Mouse (Mus musculus) liver, embryonic 12.5 days (tissue): ENCODE data around the gene Dcbld1. TPM values are rescaled to one million over a fixed set of nuclear protein-coding genes. Genes with fewer than 3 reads are reported as not detected.
"Not testable (repeated sequence)": the region's sequence is repeated elsewhere in the genome, so short reads cannot be mapped to it uniquely, and the experiment has no call there.

Experiments
- ATAC-seq: fragments of 200-750 bp; cut with Nextera tagmentation; 2 replicates; pipeline ENCODE4 v1.8.0; 2017; ENCODE audit warnings: moderate number of reproducible peaks, mild to moderate bottlenecking, moderate library complexity
- H3K27ac ChIP-seq: fragments of 300-500 bp; sonication (generic); 2 replicates; pipeline ENCODE4 v1.5.1; 2016; ENCODE audit warnings: mild to moderate bottlenecking
- H3K27me3 ChIP-seq: fragments of 300-500 bp; sonication (generic); replicated peaks from 2 replicates; pipeline ENCODE4 v1.6.1; 2016; ENCODE audit warnings: mild to moderate bottlenecking, moderate library complexity
- H3K36me3 ChIP-seq: fragments of 300-500 bp; sonication (generic); 2 replicates; pipeline ENCODE4 v1.6.1; 2016; ENCODE audit warnings: mild to moderate bottlenecking, moderate library complexity
- H3K4me1 ChIP-seq: fragments of 300-500 bp; sonication (generic); 2 replicates; pipeline ENCODE4 v1.6.1; 2016
- H3K4me2 ChIP-seq: fragments of 300-500 bp; sonication (generic); 2 replicates; pipeline ENCODE4 v1.6.1; 2016; ENCODE audit warnings: mild to moderate bottlenecking, moderate library complexity
- H3K4me3 ChIP-seq: fragments of 300-500 bp; sonication (generic); 2 replicates; pipeline ENCODE4 v1.5.1; 2016; ENCODE audit warnings: mild to moderate bottlenecking, moderate library complexity
- H3K9ac ChIP-seq: fragments of 300-500 bp; sonication (generic); 2 replicates; pipeline ENCODE4 v1.6.1; 2016; ENCODE audit warnings: mild to moderate bottlenecking, moderate library complexity
- H3K9me3 ChIP-seq: fragments of 300-500 bp; sonication (generic); replicated peaks from 2 replicates; pipeline ENCODE4 v1.6.1; 2016; ENCODE audit warnings: mild to moderate bottlenecking, moderate library complexity
- WGBS: fragments of 180-500 bp; shearing (Covaris S2); methylation state at CpG from one replicate; pipeline ENCODE4 v1.1.7; 2016; ENCODE audit not compliant: insufficient replicate concordance; 5-methylcytosine and 5-hydroxymethylcytosine counted together
- polyA plus RNA-seq: library from polyadenylated mRNA; unstranded; fragments of >200 nt; fragmentation: Nextera tagmentation; extraction: Ambion mirVana; gene quantifications from 2 replicates; pipeline ENCODE4 v1.2.1, GENCODE M21; 2016

The Dcbld1 gene
- polyA plus RNA-seq, 1 experiment from 2014 or later = 8.7 TPM

DNA sequence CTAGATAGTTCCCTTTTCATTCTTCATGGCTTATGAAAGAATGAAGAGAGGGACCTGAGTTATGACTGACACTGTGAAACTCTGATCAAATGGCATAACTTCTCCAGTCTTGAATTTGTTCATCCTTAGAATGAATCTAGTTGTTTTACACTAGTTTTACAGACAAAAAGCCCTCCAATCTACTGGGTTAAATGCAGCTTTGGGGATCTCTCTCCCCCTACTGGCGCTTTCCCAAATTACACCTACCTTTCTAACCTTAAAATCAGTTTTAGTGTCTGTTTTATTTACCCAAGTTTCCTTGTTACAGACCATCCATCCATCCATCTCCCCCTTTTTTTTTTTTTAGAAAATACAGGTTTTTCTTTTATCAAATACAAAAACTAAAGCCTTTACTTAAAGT, 97.6 kb downstream of the Dcbld1 start:
- no peaks in the 10 kb centered on the region for H3K27me3 ChIP-seq
- no peaks in the 10 kb centered on the region for H3K9me3 ChIP-seq
- ATAC-seq = no peak
- H3K27ac ChIP-seq = no peak overlapping the region
- 0% methylated on average over 1 of the region's 1 CpGs for WGBS
- no peak overlapping the region for H3K9ac ChIP-seq
- H3K4me1 ChIP-seq = no peaks in the 10 kb centered on the region
- no peak overlapping the region for H3K4me2 ChIP-seq
- no peak overlapping the region for H3K4me3 ChIP-seq
- H3K36me3 ChIP-seq = peaks cover 5% of the 10 kb centered on the region; the same call in 1 of the 2 replicates

DNA sequence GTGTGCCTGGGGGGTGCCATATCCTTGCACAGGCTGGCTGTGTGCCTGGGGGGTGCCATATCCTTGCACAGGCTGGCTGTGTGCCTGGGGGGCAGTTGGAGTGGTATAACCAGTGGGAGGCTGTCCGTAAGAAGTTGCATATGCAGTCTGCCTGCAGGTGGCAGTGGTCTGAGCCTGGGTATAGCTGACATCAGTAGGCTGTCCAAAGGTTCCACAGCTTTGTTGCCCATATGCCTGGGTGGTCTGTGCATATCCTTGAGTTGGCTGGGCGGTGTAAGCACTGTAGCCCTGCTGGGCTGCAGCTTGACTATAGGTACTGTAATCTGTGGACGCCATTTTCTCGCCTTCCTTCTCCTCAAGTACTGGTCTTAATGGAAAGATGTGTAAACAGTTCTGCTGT, 109.9 kb downstream of the Dcbld1 start:
- not testable (repeated sequence) for H3K4me3 ChIP-seq
- 88% methylated on average over 4 of the region's 4 CpGs for WGBS

DNA sequence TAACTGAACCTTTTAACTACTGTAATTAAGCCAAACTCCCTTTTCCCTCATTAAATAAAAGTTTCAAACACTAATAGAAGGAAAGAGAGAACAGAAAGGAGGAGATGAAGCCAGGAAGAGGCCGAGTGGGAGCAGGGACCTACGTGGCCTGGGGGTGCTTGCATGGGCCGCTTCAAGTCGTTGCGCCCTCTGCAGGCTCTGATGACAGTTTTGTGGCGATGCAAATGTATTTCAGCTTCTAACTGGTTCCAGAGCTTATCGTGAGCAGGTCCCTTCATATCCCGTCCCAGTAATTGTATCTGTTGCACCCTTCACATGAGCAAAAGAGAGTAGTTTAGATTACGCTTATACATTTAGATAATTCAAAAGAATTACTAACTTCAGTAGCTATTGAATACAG, 119.8 kb downstream of the Dcbld1 start:
- ATAC-seq = no peak
- H3K9me3 ChIP-seq = no peaks in the 10 kb centered on the region
- no peaks in the 10 kb centered on the region for H3K4me1 ChIP-seq
- H3K9ac ChIP-seq = no peak overlapping the region
- no peak overlapping the region for H3K4me3 ChIP-seq
- 81% methylated on average over 9 of the region's 9 CpGs for WGBS
- peaks cover 58% of the 10 kb centered on the region for H3K36me3 ChIP-seq
- H3K4me2 ChIP-seq = no peak overlapping the region
- no peaks in the 10 kb centered on the region for H3K27me3 ChIP-seq
- no peak overlapping the region for H3K27ac ChIP-seq

More for the DNA sequence above, 109.9 kb downstream of the Dcbld1 start:
- not testable (repeated sequence) for H3K27ac ChIP-seq, H3K9me3 ChIP-seq, H3K27me3 ChIP-seq, H3K4me1 ChIP-seq, H3K9ac ChIP-seq, H3K4me2 ChIP-seq, ATAC-seq
- H3K36me3 ChIP-seq = peaks cover 69% of the 10 kb centered on the region

DNA sequence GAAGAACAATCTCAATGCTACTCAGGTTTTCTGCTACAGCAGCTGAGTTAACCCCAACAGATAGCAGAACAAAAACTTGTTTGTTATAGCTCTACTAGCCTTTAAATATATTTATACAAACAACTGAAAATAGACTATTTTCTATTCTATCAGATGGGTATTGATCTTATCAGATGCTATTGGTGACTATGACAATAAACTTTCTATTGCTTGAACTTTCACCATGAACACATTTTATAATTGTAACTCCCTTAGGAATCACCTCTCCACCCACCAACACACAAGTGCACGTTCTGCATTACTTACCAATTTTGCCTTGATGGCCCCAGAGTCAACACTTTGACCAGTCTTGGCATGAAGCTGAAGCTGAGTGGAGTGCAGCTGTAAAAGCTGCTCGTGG, 125.0 kb downstream of the Dcbld1 start, which contains the start of gene Gm26741:
Gene Gm26741 (plus strand): TSS at position 301 of the 400 bp plus-strand sequence.
- Histone ChIP-seq H3K9ac (no peak within 1 kb of the TSS), H3K4me3 (no peak within 1 kb of the TSS), H3K4me2 (no peak within 1 kb of the TSS), H3K9me3 (no peaks in the 10 kb centered on the region), H3K36me3 (peaks cover 26% of the 10 kb centered on the region), H3K27ac (no peak within 1 kb of the TSS), H3K4me1 (no peaks in the 10 kb centered on the region), H3K27me3 (no peaks in the 10 kb centered on the region)
- ATAC-seq = no peak
- 75% methylated on average over 2 of the region's 2 CpGs for WGBS

DNA sequence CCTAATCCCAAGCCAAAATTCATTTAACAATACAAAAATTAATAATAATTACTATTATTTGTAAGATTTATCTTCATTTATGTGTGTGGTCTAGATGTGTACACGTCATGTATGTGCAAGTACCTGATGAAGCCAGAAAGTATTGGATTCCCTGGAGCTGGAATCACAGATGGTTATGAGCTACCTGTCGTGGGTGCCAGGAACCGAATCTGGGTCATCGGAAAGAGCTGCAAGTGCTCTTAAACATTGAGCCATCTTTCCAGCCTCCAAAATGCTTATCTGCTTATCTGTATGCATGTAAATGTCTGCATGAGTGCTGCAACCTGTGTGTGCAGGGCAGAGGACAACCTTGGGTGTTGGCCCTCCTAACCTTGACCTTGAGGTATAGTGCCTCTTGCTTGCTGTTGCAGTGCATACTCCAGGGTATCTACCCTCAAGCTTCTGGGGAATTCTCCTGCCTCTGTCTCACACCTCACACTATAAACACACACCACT, 126.9 kb downstream of the Dcbld1 start:
- Histone ChIP-seq H3K27me3 (no peaks in the 10 kb centered on the region), H3K27ac (no peak overlapping the region), H3K9ac (no peak overlapping the region), H3K4me3 (no peak overlapping the region), H3K4me1 (no peaks in the 10 kb centered on the region), H3K4me2 (no peak overlapping the region), H3K9me3 (no peaks in the 10 kb centered on the region), H3K36me3 (0 out of 2 replicates have a peak, but pooled peaks cover 16% of the 10 kb centered on the region)
- ATAC-seq = no peak
- 87% methylated on average over 4 of the region's 4 CpGs for WGBS

DNA sequence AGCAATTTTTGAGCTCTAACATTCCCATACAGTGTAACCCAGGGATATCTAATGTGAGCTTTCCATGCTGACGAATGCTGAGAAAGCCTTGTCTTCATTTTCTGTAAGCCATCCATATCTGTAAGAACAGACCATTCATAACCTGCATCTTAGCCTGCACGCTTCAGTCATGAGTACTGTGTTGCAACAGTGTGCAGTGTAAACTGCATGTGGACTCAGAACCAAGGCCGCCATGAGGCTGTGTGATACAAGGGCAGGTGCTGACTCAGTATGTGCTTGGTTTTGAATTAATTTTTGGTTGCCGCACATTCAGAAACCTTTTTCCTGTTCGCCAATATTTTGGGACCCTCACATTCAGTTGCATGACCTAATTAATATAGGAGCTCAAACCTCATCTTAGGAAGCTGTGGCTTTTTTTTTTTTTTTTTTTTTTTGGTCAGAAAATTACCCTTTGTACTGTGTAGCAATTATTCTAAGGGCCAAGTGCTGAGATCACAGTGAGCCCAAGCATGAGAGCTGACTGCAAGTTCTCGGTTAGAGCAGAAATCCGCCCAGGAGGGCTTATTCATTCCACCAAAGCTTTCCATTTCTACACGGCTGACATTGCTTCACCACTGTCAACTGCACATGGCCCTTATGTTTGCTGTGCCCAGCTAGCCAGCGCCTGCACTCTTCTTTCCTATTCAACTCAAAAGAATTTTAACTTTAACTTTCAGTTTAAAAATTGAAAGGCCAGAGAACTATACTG, 127.6 kb downstream of the Dcbld1 start:
- ATAC-seq = no peak
- Histone ChIP-seq H3K9ac (no peak overlapping the region), H3K4me3 (no peak overlapping the region), H3K36me3 (0 out of 2 replicates have a peak, but pooled peaks cover 8% of the 10 kb centered on the region), H3K4me2 (no peak overlapping the region), H3K9me3 (no peaks in the 10 kb centered on the region), H3K27me3 (no peaks in the 10 kb centered on the region), H3K4me1 (no peaks in the 10 kb centered on the region), H3K27ac (no peak overlapping the region)
- WGBS = 83% methylated on average over 9 of the region's 9 CpGs

DNA sequence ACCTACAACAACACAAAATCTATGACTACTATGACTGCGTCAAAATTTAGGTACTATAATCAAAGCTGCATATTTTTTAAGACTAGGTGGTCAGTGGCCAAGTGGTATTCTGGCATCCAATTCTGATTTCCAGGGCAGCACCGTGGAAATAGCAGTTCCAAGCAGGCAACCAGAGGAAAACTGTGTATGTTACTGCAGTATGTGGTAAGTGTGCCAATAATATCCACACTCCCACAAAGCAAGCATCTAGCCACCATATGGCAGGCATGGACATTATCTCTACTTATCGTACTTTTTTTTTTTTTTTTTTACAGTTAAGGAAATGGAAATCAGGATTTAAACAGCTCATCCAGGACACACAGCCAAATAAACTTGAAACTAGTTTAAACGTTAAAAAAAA, 135.0 kb downstream of the Dcbld1 start:
- Histone ChIP-seq H3K27me3 (no peaks in the 10 kb centered on the region), H3K27ac (no peak overlapping the region), H3K9ac (no peak overlapping the region), H3K36me3 (no peaks in the 10 kb centered on the region), H3K4me3 (no peak overlapping the region), H3K4me2 (no peak overlapping the region), H3K9me3 (no peaks in the 10 kb centered on the region), H3K4me1 (no peaks in the 10 kb centered on the region)
- WGBS = 74% methylated on average over 4 of the region's 4 CpGs
- ATAC-seq = no peak

Other genes starting within 250 kb of the Dcbld1 start
- 0.31 and 0.69 TPM in 2 replicates for gene Vgll2, start 211.1 kb upstream of the Dcbld1 start, polyA plus RNA-seq
- gene Ros1, start 38.4 kb upstream of the Dcbld1 start, polyA plus RNA-seq = 0.07 and 0.08 TPM in 2 replicates
- not detected in 2 replicates for gene Gm26741, start 125.1 kb downstream of the Dcbld1 start, polyA plus RNA-seq
- gene Gopc, start 148.5 kb downstream of the Dcbld1 start, polyA plus RNA-seq = 9.9 and 10.5 TPM in 2 replicates
- 0.32 and 1.2 TPM in 2 replicates for gene Nepn, start 155.4 kb downstream of the Dcbld1 start, polyA plus RNA-seq
- gene Nus1, start 183.9 kb downstream of the Dcbld1 start, polyA plus RNA-seq = 10.5 and 12.0 TPM in 2 replicates